32 mouse cellular contexts compared by ENCODE assay signal in the genomic region with DNA sequence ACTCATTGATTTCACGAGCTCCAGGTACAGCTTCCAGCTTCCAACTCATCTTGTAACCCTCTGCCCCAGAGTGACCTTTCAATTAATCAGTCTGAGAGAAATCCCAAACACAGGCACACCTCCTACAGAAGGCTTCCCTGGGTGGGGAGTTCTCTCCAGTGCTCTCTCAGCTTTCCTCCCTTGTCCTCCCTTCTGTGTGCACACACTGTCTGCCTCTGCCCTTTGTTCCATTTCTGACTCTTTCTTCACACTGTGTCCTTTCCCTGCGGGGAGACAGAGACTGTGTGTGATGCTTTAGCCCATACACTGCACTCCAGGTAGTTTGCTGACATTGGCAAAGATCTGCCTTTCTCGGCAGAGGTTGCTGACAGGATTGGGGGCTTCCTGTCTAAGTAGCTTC. TPM values are rescaled to one million over a fixed set of nuclear protein-coding genes. Genes with fewer than 3 reads are reported as not detected.
A peak's percentile ranks its signal among the peaks of the same experiment; 100 is the strongest.
DNase-seq lines count a peak whose midpoint lies in the region; ATAC-seq and TF ChIP-seq lines count a peak whose summit lies in the region.
"Had no signal": no experiment of that assay in that cellular context is flagged by ENCODE, and none has a peak within 500 bp of the region (broad histone marks: within the 10 kb centered on the region; RNA-seq: fewer than 3 reads in every experiment).

No protein-coding gene starts in this region.

- no peak overlapping the region for H3K4me2 ChIP-seq in hindbrain, embryonic 16.5 days (ENCODE audit: low read length)
- no peak overlapping the region for H3K4me2 ChIP-seq in liver, postnatal 0 days (ENCODE audit: low read depth, low read length)
- H3K4me2 ChIP-seq in stomach, postnatal 0 days (replicated peaks; ENCODE audit: low read depth), result no peak overlapping the region
- H3K4me2 ChIP-seq: embryonic facial prominence, embryonic 12.5 days; embryonic facial prominence, embryonic 15.5 days; forebrain, embryonic 12.5 days; forebrain, embryonic 15.5 days; heart, embryonic 13.5 days; hindbrain, embryonic 12.5 days; hindbrain, embryonic 15.5 days; intestine, embryonic 15.5 days had no signal

- TF ChIP-seq EP300 in liver, postnatal 0 days (IDR thresholded peaks at IDR 0.05; ENCODE audit: low read depth), result no peak
- no peak for TF ChIP-seq EP300 in stomach, postnatal 0 days (optimal IDR thresholded peaks at IDR 0.05)

- DNase-seq in hindbrain, embryonic 10.5 days (ENCODE audit: low spot score), result no peak
- DNase-seq in liver, postnatal 0 days, result no peak
- no peak for DNase-seq in liver
- peak; percentile 39 for DNase-seq in R1 (ENCODE audit: low read depth, low spot score)
- no peak for DNase-seq in limb, embryonic 10.5 days (ENCODE audit: low spot score)
- DNase-seq in stomach, postnatal 0 days (ENCODE audit: low spot score), result no peak
- no peak for DNase-seq in cerebellum, postnatal 25 days
- DNase-seq: adrenal gland, adult 2 months; adrenal gland, postnatal 14 days; B cell, adult 2 months; cerebellum, adult 11-12 months; cerebellum, adult 8-10 months; cerebellum, postnatal 10 days; gastrocnemius, postnatal 10 days; gastrocnemius, postnatal 36 days; heart, adult 2 months; heart, postnatal 14 days; heart, postnatal 4 days; kidney, adult 11 months had no signal

- ATAC-seq in hindbrain, embryonic 16.5 days, result no peak
- peak; percentile 83 for ATAC-seq in liver, postnatal 0 days
- ATAC-seq in stomach, postnatal 0 days (ENCODE audit: low FRiP score, low TSS enrichment), result no peak
- ATAC-seq: forebrain, embryonic 15.5 days; intestine, embryonic 15.5 days; Patski had no signal

- 0 out of 2 replicates have a peak, but pooled peaks cover 3% of the 10 kb centered on the region for H3K9me3 ChIP-seq in hindbrain, embryonic 10.5 days
- H3K9me3 ChIP-seq in hindbrain, embryonic 16.5 days (ENCODE audit: control insufficient read depth, low read length), result no peaks in the 10 kb centered on the region
- H3K9me3 ChIP-seq in liver, postnatal 0 days (ENCODE audit: low read length), result peaks cover 7% of the 10 kb centered on the region; the same call in 1 of the 2 replicates
- H3K9me3 ChIP-seq in limb, embryonic 10.5 days (replicated peaks), result no peaks in the 10 kb centered on the region
- no peaks in the 10 kb centered on the region for H3K9me3 ChIP-seq in stomach, postnatal 0 days (ENCODE audit: control insufficient read depth, low read length)
- H3K9me3 ChIP-seq: embryonic facial prominence, embryonic 12.5 days; embryonic facial prominence, embryonic 15.5 days; forebrain, embryonic 12.5 days; forebrain, embryonic 15.5 days; G1E; heart, embryonic 10.5 days; hindbrain, embryonic 12.5 days; hindbrain, embryonic 15.5 days; intestine, embryonic 15.5 days had no signal

- H3K4me3 ChIP-seq in hindbrain, embryonic 10.5 days, result no peak overlapping the region
- H3K4me3 ChIP-seq in hindbrain, embryonic 16.5 days (ENCODE audit: low read length), result no peak overlapping the region
- no peak overlapping the region for H3K4me3 ChIP-seq in liver, postnatal 0 days (ENCODE audit: low read depth, low read length)
- H3K4me3 ChIP-seq in limb, embryonic 10.5 days, result no peak overlapping the region
- H3K4me3 ChIP-seq in stomach, postnatal 0 days (ENCODE audit: low read depth, low read length), result no peak overlapping the region
- H3K4me3 ChIP-seq: embryonic facial prominence, embryonic 12.5 days; embryonic facial prominence, embryonic 15.5 days; forebrain, embryonic 12.5 days; forebrain, embryonic 15.5 days; heart, adult 2 months; heart, embryonic 10.5 days; heart, embryonic 13.5 days; hindbrain, embryonic 12.5 days; hindbrain, embryonic 15.5 days; intestine, embryonic 15.5 days had no signal

- no peak overlapping the region for H3K9ac ChIP-seq in hindbrain, embryonic 16.5 days (ENCODE audit: low read depth, low read length)
- H3K9ac ChIP-seq in liver, postnatal 0 days (replicated peaks), result no peak overlapping the region
- no peak overlapping the region for H3K9ac ChIP-seq in stomach, postnatal 0 days (ENCODE audit: low read length)
- H3K9ac ChIP-seq: embryonic facial prominence, embryonic 12.5 days; embryonic facial prominence, embryonic 15.5 days; forebrain, embryonic 12.5 days; forebrain, embryonic 15.5 days; heart, embryonic 13.5 days; hindbrain, embryonic 12.5 days; hindbrain, embryonic 15.5 days; intestine, embryonic 15.5 days had no signal

- H3K27me3 ChIP-seq in hindbrain, embryonic 10.5 days (ENCODE audit: insufficient read depth, poor library complexity, severe bottlenecking), result no peaks in the 10 kb centered on the region
- H3K27me3 ChIP-seq in hindbrain, embryonic 16.5 days (replicated peaks; ENCODE audit: control insufficient read depth, insufficient read depth, low read length), result no peaks in the 10 kb centered on the region
- no peaks in the 10 kb centered on the region for H3K27me3 ChIP-seq in liver, postnatal 0 days (ENCODE audit: insufficient read depth, low read length)
- H3K27me3 ChIP-seq in limb, embryonic 10.5 days (ENCODE audit: low read depth, poor library complexity, severe bottlenecking), result no peaks in the 10 kb centered on the region
- H3K27me3 ChIP-seq in stomach, postnatal 0 days (ENCODE audit: control insufficient read depth, insufficient read depth, low read length), result no peaks in the 10 kb centered on the region
- H3K27me3 ChIP-seq: CH12.LX; embryonic facial prominence, embryonic 12.5 days; embryonic facial prominence, embryonic 15.5 days; forebrain, embryonic 12.5 days; forebrain, embryonic 15.5 days; heart, embryonic 13.5 days; hindbrain, embryonic 12.5 days; hindbrain, embryonic 15.5 days; intestine, embryonic 15.5 days; Patski had no signal

- 0 out of 2 replicates have a peak overlapping the region, but pooled peaks have one; percentile 17 for H3K27ac ChIP-seq in hindbrain, embryonic 10.5 days
- no peak overlapping the region for H3K27ac ChIP-seq in hindbrain, embryonic 16.5 days (ENCODE audit: low read depth, low read length)
- peak overlapping the region; percentile 68 for H3K27ac ChIP-seq in liver, postnatal 0 days (ENCODE audit: low read depth)
- H3K27ac ChIP-seq in limb, embryonic 10.5 days, result 0 out of 2 replicates have a peak overlapping the region, but pooled peaks have one; percentile 19
- H3K27ac ChIP-seq in stomach, postnatal 0 days (replicated peaks), result no peak overlapping the region
- H3K27ac ChIP-seq: embryonic facial prominence, embryonic 12.5 days; embryonic facial prominence, embryonic 15.5 days; forebrain, embryonic 12.5 days; forebrain, embryonic 15.5 days; heart, adult 2 months; heart, embryonic 10.5 days; heart, embryonic 13.5 days; hindbrain, embryonic 12.5 days; hindbrain, embryonic 15.5 days; intestine, embryonic 15.5 days had no signal

- 0 out of 2 replicates have a peak, but pooled peaks cover 4% of the 10 kb centered on the region for H3K4me1 ChIP-seq in hindbrain, embryonic 10.5 days (replicated peaks)
- no peaks in the 10 kb centered on the region for H3K4me1 ChIP-seq in hindbrain, embryonic 16.5 days (ENCODE audit: control insufficient read depth, insufficient read depth, low read depth, low read length)
- H3K4me1 ChIP-seq in liver, postnatal 0 days (ENCODE audit: insufficient read depth), result no peaks in the 10 kb centered on the region
- peaks cover 13% of the 10 kb centered on the region; the same call in 1 of the 2 replicates for H3K4me1 ChIP-seq in limb, embryonic 10.5 days
- H3K4me1 ChIP-seq in stomach, postnatal 0 days (replicated peaks; ENCODE audit: control insufficient read depth, insufficient read depth), result no peaks in the 10 kb centered on the region
- H3K4me1 ChIP-seq: forebrain, embryonic 15.5 days; heart, embryonic 10.5 days; heart, embryonic 13.5 days; hindbrain, embryonic 12.5 days; hindbrain, embryonic 15.5 days; intestine, embryonic 15.5 days had no signal

- 55% methylated on average over 3 of the region's 3 CpGs for WGBS in hindbrain, embryonic 10.5 days
- WGBS in hindbrain, embryonic 16.5 days, result 49% methylated on average over 3 of the region's 3 CpGs
- 33% methylated on average over 3 of the region's 3 CpGs for WGBS in liver, postnatal 0 days (ENCODE audit: insufficient replicate concordance)
- 56% methylated on average over 3 of the region's 3 CpGs for WGBS in limb, embryonic 10.5 days
- 25% methylated on average over 3 of the region's 3 CpGs for WGBS in stomach, postnatal 0 days

- TF ChIP-seq CTCF in liver, postnatal 0 days (IDR thresholded peaks at IDR 0.05; ENCODE audit: low read depth), result no peak
- no peak for TF ChIP-seq CTCF in stomach, postnatal 0 days (IDR thresholded peaks at IDR 0.05; ENCODE audit: low read depth)

- H3K36me3 ChIP-seq in hindbrain, embryonic 10.5 days, result no peaks in the 10 kb centered on the region
- no peaks in the 10 kb centered on the region for H3K36me3 ChIP-seq in hindbrain, embryonic 16.5 days (ENCODE audit: control insufficient read depth, insufficient read depth, low read length)
- no peaks in the 10 kb centered on the region for H3K36me3 ChIP-seq in liver, postnatal 0 days (replicated peaks; ENCODE audit: insufficient read depth, low read length)
- H3K36me3 ChIP-seq in limb, embryonic 10.5 days, result no peaks in the 10 kb centered on the region
- H3K36me3 ChIP-seq in stomach, postnatal 0 days (ENCODE audit: control insufficient read depth, insufficient read depth, low read length), result no peaks in the 10 kb centered on the region
- H3K36me3 ChIP-seq: embryonic facial prominence, embryonic 12.5 days; embryonic facial prominence, embryonic 15.5 days; forebrain, embryonic 12.5 days; forebrain, embryonic 15.5 days; G1E; heart, embryonic 10.5 days; heart, embryonic 13.5 days; hindbrain, embryonic 12.5 days; hindbrain, embryonic 15.5 days; intestine, embryonic 15.5 days had no signal

RNA-seq across cellular contexts. Expression of a gene that starts 33.6 kb away (rescaled TPM):
- 493 and 750 TPM in 2 replicates for polyA plus RNA-seq in hindbrain, embryonic 10.5 days (2016; fragmentation: Nextera tagmentation; extraction: Ambion mirVana)
- 465 and 469 TPM in 2 replicates for polyA plus RNA-seq in hindbrain, embryonic 16.5 days (2015; fragmentation: Nextera tagmentation; extraction: Ambion mirVana)
- polyA plus RNA-seq in liver, postnatal 0 days (2015; fragmentation: Nextera tagmentation; extraction: Ambion mirVana), result 3,364 and 3,428 TPM in 2 replicates
- 198 and 264 TPM in 2 replicates for polyA plus RNA-seq in limb, embryonic 10.5 days (2016; fragmentation: Nextera tagmentation; extraction: Ambion mirVana)
- polyA plus RNA-seq in stomach, postnatal 0 days (2015; fragmentation: Nextera tagmentation; extraction: Ambion mirVana), result 304 and 499 TPM in 2 replicates
- polyA plus RNA-seq: G1E had no signal

Comparison
In these comparisons a context has a peak if more than half of its experiments do, and no peak if none do; other contexts are left out.
1. H3K27ac ChIP-seq: peak in hindbrain, embryonic 10.5 days (single experiment), liver, postnatal 0 days (single experiment) and limb, embryonic 10.5 days (single experiment); none in hindbrain, embryonic 16.5 days (single experiment) and stomach, postnatal 0 days (single experiment).